Mouse (Mus musculus) limb, embryonic 12.5 days (tissue): ENCODE results near the gene Galnt16. TPM values are rescaled to one million over a fixed set of nuclear protein-coding genes. Genes with fewer than 3 reads are reported as not detected.
A peak's percentile ranks its signal among the peaks of the same experiment; 100 is the strongest.

Experiments used
- ATAC-seq: fragments of 200-750 bp; cut with Nextera tagmentation; 2 replicates; pipeline ENCODE4 v1.8.0; 2017; ENCODE audit warnings: low read depth, moderate TSS enrichment; ENCODE audit not compliant: insufficient number of reproducible peaks, insufficient read depth, low FRiP score, low TSS enrichment
- H3K27ac ChIP-seq: fragments of 300-500 bp; sonication (generic); 2 replicates; pipeline ENCODE4 v1.5.1; 2016; ENCODE audit warnings: mild to moderate bottlenecking, moderate library complexity
- H3K27me3 ChIP-seq: fragments of 300-500 bp; sonication (generic); 2 replicates; pipeline ENCODE4 v1.6.1; 2016; ENCODE audit warnings: mild to moderate bottlenecking, moderate library complexity
- H3K36me3 ChIP-seq: fragments of 300-500 bp; sonication (generic); 2 replicates; pipeline ENCODE4 v1.6.1; 2016; ENCODE audit warnings: mild to moderate bottlenecking, moderate library complexity
- H3K4me1 ChIP-seq: fragments of 300-500 bp; sonication (generic); replicated peaks from 2 replicates; pipeline ENCODE4 v1.6.1; 2016
- H3K4me2 ChIP-seq: fragments of 300-500 bp; sonication (generic); 2 replicates; pipeline ENCODE4 v1.6.1; 2016; ENCODE audit warnings: mild to moderate bottlenecking, moderate library complexity
- H3K4me3 ChIP-seq: fragments of 300-500 bp; sonication (generic); replicated peaks from 2 replicates; pipeline ENCODE4 v1.5.1; 2016; ENCODE audit warnings: mild to moderate bottlenecking
- H3K9ac ChIP-seq: fragments of 300-500 bp; sonication (generic); replicated peaks from 2 replicates; pipeline ENCODE4 v1.6.1; 2016; ENCODE audit warnings: mild to moderate bottlenecking, moderate library complexity
- H3K9me3 ChIP-seq: fragments of 300-500 bp; sonication (generic); 2 replicates; pipeline ENCODE4 v1.6.1; 2016; ENCODE audit warnings: mild to moderate bottlenecking, moderate library complexity
- WGBS: fragments of 180-500 bp; shearing (Covaris S2); methylation state at CpG from one replicate; pipeline ENCODE4 v1.1.7; 2016; 5-methylcytosine and 5-hydroxymethylcytosine counted together
- polyA plus RNA-seq: library from polyadenylated mRNA; unstranded; fragments of >200 nt; fragmentation: Nextera tagmentation; extraction: Ambion mirVana; gene quantifications from 2 replicates; pipeline ENCODE4 v1.2.1, GENCODE M21; 2016

Gene Galnt16
- polyA plus RNA-seq, 1 experiment from 2014 or later, result 8.9 TPM

- Histone ChIP-seq H3K4me1 (peaks cover 41% of the 10 kb centered on the region), H3K27ac (peak overlapping the region; percentile 73), H3K4me3 (no peak overlapping the region), H3K9me3 (no peaks in the 10 kb centered on the region), H3K4me2 (peak overlapping the region; percentile 1; the same call in 1 of the 2 replicates), H3K27me3 (peaks cover 7% of the 10 kb centered on the region; the same call in 1 of the 2 replicates), H3K36me3 (no peaks in the 10 kb centered on the region), H3K9ac (no peak overlapping the region)
- no peak for ATAC-seq
- WGBS, result 13% methylated on average over 4 of the region's 4 CpGs
Observed at GRCm38 (mm10) chr12:80566502-80566901, 48.4 kb downstream of the Galnt16 start.

GRCm38 (mm10) chr12:80567375-80567774 lies 49.3 kb downstream of the Galnt16 start:
- H3K9ac ChIP-seq, result no peak overlapping the region
- H3K4me3 ChIP-seq, result no peak overlapping the region
- peak overlapping the region; percentile 1 for H3K4me2 ChIP-seq
- peak overlapping the region; percentile 73 for H3K27ac ChIP-seq
- no peak for ATAC-seq
- no peaks in the 10 kb centered on the region for H3K9me3 ChIP-seq
- peaks cover 38% of the 10 kb centered on the region for H3K4me1 ChIP-seq
- no peaks in the 10 kb centered on the region for H3K36me3 ChIP-seq
- WGBS, result 10% methylated on average over 3 of the region's 3 CpGs
- H3K27me3 ChIP-seq, result peaks cover 7% of the 10 kb centered on the region; the same call in 1 of the 2 replicates

GRCm38 (mm10) chr12:80569561-80569960 lies 51.5 kb downstream of the Galnt16 start:
- Histone ChIP-seq H3K4me3 (no peak overlapping the region), H3K36me3 (no peaks in the 10 kb centered on the region), H3K9ac (no peak overlapping the region), H3K27me3 (no peaks in the 10 kb centered on the region), H3K9me3 (no peaks in the 10 kb centered on the region), H3K4me1 (peaks cover 35% of the 10 kb centered on the region), H3K27ac (no peak overlapping the region), H3K4me2 (no peak overlapping the region)
- ATAC-seq, result no peak
- WGBS, result 80% methylated on average over 2 of the region's 2 CpGs

GRCm38 (mm10) chr12:80574318-80574717 lies 56.2 kb downstream of the Galnt16 start:
- ATAC-seq, result no peak
- Histone ChIP-seq H3K4me2 (0 out of 2 replicates have a peak overlapping the region, but pooled peaks have one; percentile 25), H3K4me1 (peaks cover 10% of the 10 kb centered on the region), H3K9me3 (no peaks in the 10 kb centered on the region), H3K4me3 (no peak overlapping the region), H3K27me3 (peaks cover 4% of the 10 kb centered on the region; the same call in 1 of the 2 replicates), H3K36me3 (no peaks in the 10 kb centered on the region), H3K27ac (no peak overlapping the region), H3K9ac (no peak overlapping the region)
- 86% methylated on average over 4 of the region's 4 CpGs for WGBS

GRCm38 (mm10) chr12:80574825-80575371 lies 56.8 kb downstream of the Galnt16 start:
- no peaks in the 10 kb centered on the region for H3K9me3 ChIP-seq
- no peak for ATAC-seq
- H3K36me3 ChIP-seq, result no peaks in the 10 kb centered on the region
- WGBS, result 20% methylated on average over 15 of the region's 15 CpGs
- peaks cover 4% of the 10 kb centered on the region; the same call in 1 of the 2 replicates for H3K27me3 ChIP-seq
- H3K4me3 ChIP-seq, result no peak overlapping the region
- no peak overlapping the region for H3K27ac ChIP-seq
- peak overlapping the region; percentile 25 for H3K4me2 ChIP-seq
- H3K9ac ChIP-seq, result no peak overlapping the region
- H3K4me1 ChIP-seq, result peaks cover 10% of the 10 kb centered on the region

GRCm38 (mm10) chr12:80577049-80577448 lies 59.0 kb downstream of the Galnt16 start:
- WGBS, result 77% methylated on average over 5 of the region's 5 CpGs
- Histone ChIP-seq H3K4me3 (no peak overlapping the region), H3K27ac (no peak overlapping the region), H3K9me3 (no peaks in the 10 kb centered on the region), H3K4me1 (peaks cover 10% of the 10 kb centered on the region), H3K4me2 (no peak overlapping the region), H3K36me3 (no peaks in the 10 kb centered on the region), H3K9ac (no peak overlapping the region), H3K27me3 (peaks cover 4% of the 10 kb centered on the region; the same call in 1 of the 2 replicates)
- ATAC-seq, result no peak

GRCm38 (mm10) chr12:80581357-80581756 lies 63.3 kb downstream of the Galnt16 start:
- Histone ChIP-seq H3K27me3 (no peaks in the 10 kb centered on the region), H3K27ac (no peak overlapping the region), H3K4me1 (no peaks in the 10 kb centered on the region), H3K9me3 (no peaks in the 10 kb centered on the region), H3K4me3 (no peak overlapping the region), H3K4me2 (no peak overlapping the region), H3K36me3 (no peaks in the 10 kb centered on the region), H3K9ac (no peak overlapping the region)
- no peak for ATAC-seq
- WGBS, result 67% methylated on average over 5 of the region's 5 CpGs

- Histone ChIP-seq H3K27me3 (no peaks in the 10 kb centered on the region), H3K4me1 (no peaks in the 10 kb centered on the region), H3K27ac (no peak overlapping the region), H3K4me3 (no peak overlapping the region), H3K9ac (no peak overlapping the region), H3K36me3 (no peaks in the 10 kb centered on the region), H3K9me3 (no peaks in the 10 kb centered on the region), H3K4me2 (no peak overlapping the region)
- ATAC-seq, result no peak
- WGBS, result 19% methylated on average over 2 of the region's 2 CpGs
Observed at GRCm38 (mm10) chr12:80584973-80585372, 66.9 kb downstream of the Galnt16 start.

GRCm38 (mm10) chr12:80594141-80594540 lies 76.1 kb downstream of the Galnt16 start:
- WGBS, result 90% methylated on average over 4 of the region's 4 CpGs
- Histone ChIP-seq H3K4me2 (no peak overlapping the region), H3K27me3 (no peaks in the 10 kb centered on the region), H3K36me3 (no peaks in the 10 kb centered on the region), H3K9me3 (no peaks in the 10 kb centered on the region), H3K9ac (no peak overlapping the region), H3K4me1 (no peaks in the 10 kb centered on the region), H3K27ac (no peak overlapping the region), H3K4me3 (no peak overlapping the region)
- ATAC-seq, result no peak

GRCm38 (mm10) chr12:80594781-80595180 lies 76.7 kb downstream of the Galnt16 start:
- WGBS, result 87% methylated on average over 4 of the region's 4 CpGs
- Histone ChIP-seq H3K27ac (no peak overlapping the region), H3K9ac (no peak overlapping the region), H3K9me3 (no peaks in the 10 kb centered on the region), H3K4me2 (no peak overlapping the region), H3K36me3 (no peaks in the 10 kb centered on the region), H3K4me1 (no peaks in the 10 kb centered on the region), H3K27me3 (no peaks in the 10 kb centered on the region), H3K4me3 (no peak overlapping the region)
- no peak for ATAC-seq

GRCm38 (mm10) chr12:80595566-80595965 lies 77.5 kb downstream of the Galnt16 start:
- no peak for ATAC-seq
- Histone ChIP-seq H3K4me3 (no peak overlapping the region), H3K4me1 (no peaks in the 10 kb centered on the region), H3K9me3 (no peaks in the 10 kb centered on the region), H3K9ac (no peak overlapping the region), H3K36me3 (no peaks in the 10 kb centered on the region), H3K27ac (no peak overlapping the region), H3K27me3 (no peaks in the 10 kb centered on the region), H3K4me2 (no peak overlapping the region)
- WGBS, result 92% methylated on average over 4 of the region's 4 CpGs

- H3K4me2 ChIP-seq, result no peak overlapping the region
- no peaks in the 10 kb centered on the region for H3K36me3 ChIP-seq
- WGBS, result 76% methylated on average over 4 of the region's 4 CpGs
- no peak overlapping the region for H3K27ac ChIP-seq
- H3K4me3 ChIP-seq, result no peak overlapping the region
- no peaks in the 10 kb centered on the region for H3K9me3 ChIP-seq
- no peaks in the 10 kb centered on the region for H3K27me3 ChIP-seq
- no peak overlapping the region for H3K9ac ChIP-seq
- no peaks in the 10 kb centered on the region for H3K4me1 ChIP-seq
- ATAC-seq, result no peak
Observed at GRCm38 (mm10) chr12:80595968-80596367, 77.9 kb downstream of the Galnt16 start.
